Mouse (Mus musculus) hindbrain, embryonic 14.5 days (tissue): ENCODE data around the gene Usp32. TPM values are rescaled to one million over a fixed set of nuclear protein-coding genes. Genes with fewer than 3 reads are reported as not detected.

Source experiments
- ATAC-seq: fragments of 200-750 bp; cut with Nextera tagmentation; 2 replicates; pipeline ENCODE4 v1.8.0; 2017; ENCODE audit warnings: moderate number of reproducible peaks, mild to moderate bottlenecking, moderate TSS enrichment, moderate library complexity; ENCODE audit not compliant: low FRiP score
- DNase-seq: peaks from one replicate; pipeline ENCODE4 v3.0.0-alpha.2; 2015; ENCODE audit warnings: low spot score
- H3K27ac ChIP-seq: fragments of 300-500 bp; sonication (generic); 2 replicates; pipeline ENCODE4 v1.5.1; 2014; ENCODE audit warnings: mild to moderate bottlenecking, moderate library complexity
- H3K27me3 ChIP-seq: fragments of 300-500 bp; sonication (generic); 2 replicates; pipeline ENCODE4 v1.6.1; 2014; ENCODE audit warnings: mild to moderate bottlenecking, low read length, mixed read lengths; ENCODE audit not compliant: control insufficient read depth, insufficient read depth
- H3K36me3 ChIP-seq: fragments of 300-500 bp; sonication (generic); replicated peaks from 2 replicates; pipeline ENCODE4 v1.6.1; 2014; ENCODE audit not compliant: control insufficient read depth, insufficient read depth
- H3K4me1 ChIP-seq: fragments of 300-500 bp; sonication (generic); replicated peaks from 2 replicates; pipeline ENCODE4 v1.6.1; 2014; ENCODE audit warnings: antibody characterized with exemption, low read length, mixed read lengths; ENCODE audit not compliant: control insufficient read depth, insufficient read depth
- H3K4me2 ChIP-seq: fragments of 300-500 bp; sonication (generic); replicated peaks from 2 replicates; pipeline ENCODE4 v1.6.1; 2014; ENCODE audit warnings: mild to moderate bottlenecking, moderate library complexity
- H3K4me3 ChIP-seq: fragments of 300-500 bp; sonication (generic); replicated peaks from 2 replicates; pipeline ENCODE4 v1.5.1; 2014; ENCODE audit warnings: mild to moderate bottlenecking, low read length
- H3K9ac ChIP-seq: fragments of 300-500 bp; sonication (generic); 2 replicates; pipeline ENCODE4 v1.6.1; 2014
- H3K9me3 ChIP-seq: fragments of 300-500 bp; sonication (generic); 2 replicates; pipeline ENCODE4 v1.6.1; 2016; ENCODE audit warnings: low read length; ENCODE audit not compliant: control insufficient read depth
- WGBS: fragments of 180-500 bp; shearing (Covaris S2); extraction: QIAGEN DNeasy Blood & Tissue Kit; methylation state at CpG from one replicate; pipeline ENCODE4 v1.1.7; 2014; 5-methylcytosine and 5-hydroxymethylcytosine counted together
- polyA plus RNA-seq: library from polyadenylated mRNA; unstranded; fragments of >200 nt; fragmentation: Nextera tagmentation; extraction: Ambion mirVana; gene quantifications from 2 replicates; pipeline ENCODE4 v1.2.1, GENCODE M21; 2014

Usp32 gene
- polyA plus RNA-seq, 1 experiment from 2014 or later = 18.8 TPM

DNA sequence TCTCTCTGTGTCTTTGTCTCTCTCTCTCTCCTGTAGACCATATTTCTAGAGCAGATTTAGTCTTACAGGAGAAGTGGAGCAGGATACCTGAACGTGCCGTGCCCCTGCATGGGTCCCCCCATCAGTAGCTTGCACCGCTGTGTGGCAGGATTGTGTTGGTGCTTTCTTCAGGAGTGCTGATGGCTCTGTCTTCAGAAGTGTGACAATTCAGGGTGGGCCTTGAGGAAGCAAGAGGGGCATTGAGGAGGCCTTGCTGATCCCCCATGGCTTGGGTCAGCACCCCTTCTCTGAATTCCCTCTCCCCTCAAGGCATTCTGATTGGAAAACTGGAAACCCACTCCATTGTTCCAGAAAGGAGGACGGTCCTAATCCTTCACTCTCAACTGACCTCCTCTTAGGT is 178.4 kb downstream of the Usp32 start:
- WGBS = 89% methylated on average over 4 of the region's 4 CpGs
- H3K27ac ChIP-seq = no peak overlapping the region
- no peak overlapping the region for H3K4me3 ChIP-seq
- no peak overlapping the region for H3K9ac ChIP-seq
- no peak overlapping the region for H3K4me2 ChIP-seq
- ATAC-seq (no peak), DNase-seq (no peak)
- H3K27me3 ChIP-seq = peaks cover 38% of the 10 kb centered on the region
- no peaks in the 10 kb centered on the region for H3K9me3 ChIP-seq
- no peaks in the 10 kb centered on the region for H3K36me3 ChIP-seq
- H3K4me1 ChIP-seq = peaks cover 5% of the 10 kb centered on the region; the same call in 1 of the 2 replicates

DNA sequence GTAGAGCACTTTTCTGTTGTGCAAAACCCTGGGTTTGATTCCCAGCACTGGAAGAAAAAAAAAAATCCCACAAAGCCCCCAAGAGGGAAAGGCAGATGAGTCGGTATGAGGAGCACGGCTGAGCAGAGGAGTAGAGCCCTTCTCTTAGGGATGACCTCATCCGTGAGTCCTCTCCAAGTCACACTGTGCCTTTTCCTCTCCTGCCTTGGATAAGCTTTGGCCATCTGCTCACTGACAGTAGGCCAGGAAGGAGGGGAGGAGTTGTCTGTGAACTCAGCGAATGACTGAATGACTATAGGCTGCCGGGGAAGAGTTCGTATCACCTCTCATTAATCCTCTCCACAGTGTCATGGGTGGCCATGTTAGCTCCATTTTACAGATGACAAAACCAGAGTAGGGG is 179.2 kb downstream of the Usp32 start:
- Histone ChIP-seq H3K36me3 (no peaks in the 10 kb centered on the region), H3K27ac (no peak overlapping the region), H3K27me3 (peaks cover 45% of the 10 kb centered on the region), H3K4me3 (no peak overlapping the region), H3K4me1 (peaks cover 5% of the 10 kb centered on the region; the same call in 1 of the 2 replicates), H3K9me3 (no peaks in the 10 kb centered on the region), H3K4me2 (no peak overlapping the region), H3K9ac (no peak overlapping the region)
- WGBS = 77% methylated on average over 6 of the region's 6 CpGs
- DNase-seq = no peak
- ATAC-seq = no peak

DNA sequence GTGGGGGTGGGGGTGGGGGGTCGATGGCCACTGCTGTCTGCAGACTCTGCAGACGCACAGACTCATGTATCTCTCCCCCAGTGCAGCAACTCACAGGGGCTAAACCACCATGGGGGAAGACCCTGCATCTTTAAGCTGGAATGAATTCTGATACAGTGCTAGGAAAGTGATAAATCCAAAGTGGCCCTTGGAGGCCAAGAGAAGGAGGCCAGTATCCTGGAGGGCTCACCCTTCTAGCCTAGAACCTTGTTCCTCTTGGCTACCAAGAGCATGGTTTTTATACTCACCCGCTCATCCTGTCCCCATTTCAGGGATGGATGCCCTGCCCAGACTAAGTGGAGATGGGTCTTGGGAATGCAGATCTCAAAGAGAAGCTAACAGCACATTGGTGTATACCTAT is 179.7 kb downstream of the Usp32 start:
- no peaks in the 10 kb centered on the region for H3K9me3 ChIP-seq
- ATAC-seq (no peak), DNase-seq (no peak)
- H3K4me2 ChIP-seq = no peak overlapping the region
- no peaks in the 10 kb centered on the region for H3K36me3 ChIP-seq
- H3K9ac ChIP-seq = no peak overlapping the region
- 39% methylated on average over 3 of the region's 3 CpGs for WGBS
- no peak overlapping the region for H3K4me3 ChIP-seq
- H3K27ac ChIP-seq = no peak overlapping the region
- peaks cover 45% of the 10 kb centered on the region for H3K27me3 ChIP-seq
- H3K4me1 ChIP-seq = peaks cover 5% of the 10 kb centered on the region; the same call in 1 of the 2 replicates

DNA sequence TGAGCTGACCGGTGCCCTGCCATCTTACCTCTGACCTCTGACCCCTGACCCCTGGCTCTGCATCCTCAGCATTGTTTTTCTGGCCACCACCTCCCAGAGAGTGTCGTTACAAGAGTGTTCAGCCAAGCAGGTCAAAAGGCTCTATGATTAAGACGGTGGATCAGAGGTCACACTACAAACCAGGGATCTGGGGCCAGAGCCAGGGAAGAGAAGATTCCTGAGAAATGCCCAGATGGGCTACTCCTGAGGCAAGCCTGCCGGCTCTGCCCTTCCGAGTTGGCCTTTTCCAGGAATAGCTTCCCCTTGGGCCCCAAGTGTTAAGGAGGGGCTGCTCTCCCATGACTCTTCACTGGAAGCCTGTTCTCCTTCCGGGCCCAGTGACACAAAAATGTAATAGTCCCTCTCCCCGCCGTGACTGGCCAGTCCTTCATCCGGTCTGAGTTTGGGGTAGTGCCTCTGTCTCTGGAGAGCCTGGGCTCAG is 180.2 kb downstream of the Usp32 start:
- no peak for ATAC-seq
- DNase-seq = no peak
- no peak overlapping the region for H3K4me2 ChIP-seq

DNA sequence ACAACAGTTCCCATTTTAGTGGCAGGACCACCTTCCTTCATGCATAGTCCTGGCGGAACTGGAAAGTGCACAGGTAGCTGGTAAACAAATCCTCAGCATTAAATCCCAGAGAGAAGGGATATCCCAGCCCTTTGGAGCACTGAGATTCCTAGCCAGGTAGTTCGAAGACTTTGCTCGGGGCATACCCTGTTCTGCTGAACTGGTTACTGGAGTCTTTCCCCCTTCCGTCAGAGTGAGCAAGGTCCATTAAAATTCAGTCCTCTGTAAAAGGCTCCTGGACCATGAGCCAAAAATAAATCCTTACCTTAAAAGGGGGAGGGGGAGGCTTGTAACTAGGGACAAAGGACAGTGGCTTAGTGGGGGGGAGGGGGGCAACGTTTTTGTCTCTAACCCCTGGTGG is 180.8 kb downstream of the Usp32 start:
- H3K27ac ChIP-seq = no peak overlapping the region
- DNase-seq (no peak), ATAC-seq (no peak)
- no peak overlapping the region for H3K9ac ChIP-seq
- WGBS = 35% methylated on average over 5 of the region's 5 CpGs
- H3K4me2 ChIP-seq = no peak overlapping the region
- no peaks in the 10 kb centered on the region for H3K9me3 ChIP-seq
- H3K4me1 ChIP-seq = peaks cover 5% of the 10 kb centered on the region; the same call in 1 of the 2 replicates
- H3K27me3 ChIP-seq = peaks cover 45% of the 10 kb centered on the region
- no peak overlapping the region for H3K4me3 ChIP-seq
- no peaks in the 10 kb centered on the region for H3K36me3 ChIP-seq

More for the DNA sequence above, 180.2 kb downstream of the Usp32 start:
- Histone ChIP-seq H3K4me1 (peaks cover 5% of the 10 kb centered on the region; the same call in 1 of the 2 replicates), H3K27ac (no peak overlapping the region), H3K36me3 (no peaks in the 10 kb centered on the region), H3K9me3 (no peaks in the 10 kb centered on the region), H3K4me3 (no peak overlapping the region), H3K27me3 (peaks cover 45% of the 10 kb centered on the region), H3K9ac (no peak overlapping the region)
- WGBS = 3% methylated on average over 9 of the region's 9 CpGs

DNA sequence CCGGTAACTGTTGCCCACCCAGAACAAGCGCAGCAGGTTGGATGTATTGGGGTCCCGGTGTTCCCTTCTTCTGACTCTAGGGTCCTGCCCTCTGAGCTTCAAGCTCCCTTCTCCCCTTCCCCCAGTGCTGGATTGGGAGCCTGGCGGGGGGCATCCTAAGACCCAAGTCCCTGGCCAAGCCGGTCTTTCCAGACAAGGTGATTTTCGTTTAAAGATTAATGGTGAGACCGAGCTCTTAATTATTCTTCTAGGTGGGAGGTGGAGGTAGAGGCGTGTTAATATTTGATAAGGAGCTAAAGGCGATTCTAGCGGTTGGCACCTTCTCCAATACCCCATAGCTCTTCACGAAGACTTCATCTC is 181.7 kb downstream of the Usp32 start:
- Histone ChIP-seq H3K4me2 (peak overlapping the region; percentile 66), H3K36me3 (no peaks in the 10 kb centered on the region), H3K27me3 (peaks cover 45% of the 10 kb centered on the region), H3K9ac (no peak overlapping the region), H3K4me1 (peaks cover 5% of the 10 kb centered on the region; the same call in 1 of the 2 replicates), H3K4me3 (peak overlapping the region; percentile 36), H3K27ac (no peak overlapping the region), H3K9me3 (no peaks in the 10 kb centered on the region)
- DNase-seq (no peak), ATAC-seq (no peak)
- 3% methylated on average over 11 of the region's 11 CpGs for WGBS

DNA sequence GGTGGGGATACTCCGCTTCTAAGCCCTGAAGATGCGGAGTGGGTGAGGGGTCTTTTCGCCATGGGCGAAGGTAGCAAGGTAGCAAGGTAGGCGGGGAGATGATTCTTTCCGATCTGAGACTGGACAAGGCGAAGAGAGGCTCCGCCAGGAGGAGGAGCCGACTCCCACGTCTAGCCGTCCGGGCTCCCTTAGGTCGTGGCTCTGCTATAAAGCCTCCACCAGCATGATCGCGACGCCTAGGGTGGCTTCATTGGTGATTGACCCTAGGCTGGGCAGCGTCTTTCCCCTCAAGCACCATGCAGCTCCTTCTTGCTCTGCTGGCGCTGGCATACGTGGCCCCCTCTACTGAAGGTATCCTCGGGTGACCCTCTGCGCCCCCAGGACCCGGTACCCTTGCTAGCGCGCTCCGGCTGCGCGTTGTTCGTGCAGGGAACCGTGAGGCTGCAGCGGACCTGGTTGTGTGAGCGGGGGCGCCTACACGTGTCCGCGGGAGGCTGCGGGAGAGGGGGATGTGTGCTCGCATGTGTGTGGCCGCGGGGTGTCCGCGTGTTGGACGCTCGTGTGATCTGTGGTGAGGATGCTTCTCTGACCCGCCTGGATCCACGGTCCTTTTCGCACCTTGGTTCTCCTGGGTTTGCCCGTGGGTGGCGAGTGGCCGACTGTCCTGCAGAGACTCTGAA is 182.2 kb downstream of the Usp32 start, which contains the start of gene Car4:
Gene Car4 (plus strand): TSS at position 196 of the 680 bp plus-strand sequence.
- H3K9ac ChIP-seq = peak within 1 kb of the TSS; percentile 50; the same call in 1 of the 2 replicates
- no peak within 1 kb of the TSS for H3K27ac ChIP-seq
- H3K9me3 ChIP-seq = no peaks in the 10 kb centered on the region
- no peak for ATAC-seq
- H3K4me2 ChIP-seq = peak within 1 kb of the TSS; percentile 66
- peaks cover 45% of the 10 kb centered on the region for H3K27me3 ChIP-seq
- DNase-seq = no peak
- 1% methylated on average over 49 of the region's 49 CpGs for WGBS
- peak within 1 kb of the TSS; percentile 36 for H3K4me3 ChIP-seq
- H3K36me3 ChIP-seq = no peaks in the 10 kb centered on the region
- H3K4me1 ChIP-seq = peaks cover 5% of the 10 kb centered on the region; the same call in 1 of the 2 replicates

DNA sequence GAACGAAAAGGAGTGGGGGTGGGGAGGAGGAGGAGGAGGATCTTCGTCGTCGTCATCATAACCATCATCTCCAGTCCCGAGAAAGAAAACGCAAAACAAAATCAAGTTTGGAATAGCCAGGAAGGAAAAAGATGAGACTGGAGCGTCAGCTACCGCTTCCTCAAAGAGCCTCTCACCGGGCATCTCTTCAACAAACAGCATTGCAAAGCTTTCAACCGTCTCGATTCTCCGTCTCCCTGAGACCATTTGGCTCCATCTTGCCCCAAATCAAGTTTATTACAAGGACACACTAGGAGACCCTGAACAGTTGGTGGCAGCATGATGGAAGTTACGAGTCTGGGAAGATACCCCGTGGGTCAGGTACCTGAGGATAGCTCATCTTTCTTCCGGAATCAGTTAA is 182.8 kb downstream of the Usp32 start:
- Histone ChIP-seq H3K4me1 (peaks cover 5% of the 10 kb centered on the region; the same call in 1 of the 2 replicates), H3K36me3 (no peaks in the 10 kb centered on the region), H3K27me3 (peaks cover 45% of the 10 kb centered on the region), H3K4me3 (peak overlapping the region; percentile 36), H3K9ac (peak overlapping the region; percentile 50; the same call in 1 of the 2 replicates), H3K9me3 (no peaks in the 10 kb centered on the region), H3K4me2 (peak overlapping the region; percentile 66), H3K27ac (no peak overlapping the region)
- ATAC-seq (no peak), DNase-seq (no peak)
- WGBS = 11% methylated on average over 15 of the region's 15 CpGs

DNA sequence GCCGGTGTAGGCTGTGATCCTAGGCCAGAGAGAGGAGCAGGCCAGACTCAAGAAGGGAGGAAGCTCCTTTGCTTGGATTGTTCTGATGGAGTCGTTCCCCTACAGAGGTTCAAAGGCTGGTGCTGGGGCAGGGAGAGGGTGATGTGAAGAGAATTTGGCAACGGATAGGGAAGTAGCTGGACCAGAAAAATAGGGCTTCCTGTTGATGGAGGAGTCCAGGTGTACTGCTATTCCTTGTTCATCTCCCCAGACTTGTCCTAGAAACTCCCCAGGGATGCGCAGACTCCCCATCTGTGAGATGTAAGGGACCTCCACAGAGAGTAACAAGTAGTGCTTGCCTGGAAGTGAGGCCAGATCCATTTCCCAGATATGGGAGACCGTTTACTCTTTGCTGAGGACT is 183.6 kb downstream of the Usp32 start:
- Histone ChIP-seq H3K27me3 (peaks cover 45% of the 10 kb centered on the region), H3K36me3 (no peaks in the 10 kb centered on the region), H3K4me1 (peaks cover 5% of the 10 kb centered on the region; the same call in 1 of the 2 replicates), H3K4me3 (no peak overlapping the region), H3K9me3 (no peaks in the 10 kb centered on the region), H3K27ac (no peak overlapping the region), H3K4me2 (no peak overlapping the region), H3K9ac (no peak overlapping the region)
- no peak for ATAC-seq
- DNase-seq = no peak
- WGBS = 37% methylated on average over 5 of the region's 5 CpGs
